Mouse (Mus musculus) MN1 (cell line): ENCODE results near the gene Alx1.

Source experiments
- DNase-seq: peaks from one replicate; pipeline ENCODE4 v3.0.0-alpha.2; 2016; ENCODE audit warnings: low spot score

The Alx1 gene

DNA sequence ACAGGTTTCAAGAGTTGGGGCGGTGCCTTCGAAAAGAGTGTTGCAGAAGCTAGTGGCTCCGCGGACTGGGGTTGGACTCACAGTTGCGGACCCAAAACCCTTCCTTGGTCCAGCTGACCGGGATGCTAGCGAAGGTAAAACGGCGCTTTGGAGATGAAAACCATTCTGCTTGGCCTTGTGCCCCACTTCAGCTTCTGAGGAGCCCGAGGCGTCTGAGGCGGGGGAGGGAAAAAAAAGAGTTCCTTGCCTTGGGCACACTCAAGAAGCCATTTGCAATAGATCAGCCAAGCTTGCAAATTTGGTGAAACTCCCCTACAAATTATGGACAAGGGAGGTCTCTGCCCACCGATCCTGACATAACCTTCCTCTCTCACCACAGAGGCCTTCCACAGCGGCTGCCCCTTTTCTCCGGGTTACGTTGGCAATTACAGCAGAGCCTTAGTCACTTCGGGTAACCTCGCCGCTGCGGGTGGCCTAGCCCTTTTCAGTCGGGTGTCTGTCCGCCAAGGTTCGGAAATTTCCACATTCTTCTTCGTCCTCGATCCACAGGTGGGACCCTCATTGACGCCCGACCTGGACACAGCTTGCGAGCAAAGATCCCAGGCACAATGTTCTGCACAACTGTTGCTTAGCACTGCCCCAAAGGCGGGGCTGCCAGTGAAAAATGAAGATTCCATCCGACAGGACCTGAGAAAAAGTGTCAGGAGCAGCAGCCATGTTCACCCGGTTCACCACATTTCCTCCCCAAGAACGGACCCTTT is at the start of gene Alx1:
Alx1 (minus strand) TSS at position 486 of the 761 bp plus-strand sequence.
- no peak for DNase-seq

DNA sequence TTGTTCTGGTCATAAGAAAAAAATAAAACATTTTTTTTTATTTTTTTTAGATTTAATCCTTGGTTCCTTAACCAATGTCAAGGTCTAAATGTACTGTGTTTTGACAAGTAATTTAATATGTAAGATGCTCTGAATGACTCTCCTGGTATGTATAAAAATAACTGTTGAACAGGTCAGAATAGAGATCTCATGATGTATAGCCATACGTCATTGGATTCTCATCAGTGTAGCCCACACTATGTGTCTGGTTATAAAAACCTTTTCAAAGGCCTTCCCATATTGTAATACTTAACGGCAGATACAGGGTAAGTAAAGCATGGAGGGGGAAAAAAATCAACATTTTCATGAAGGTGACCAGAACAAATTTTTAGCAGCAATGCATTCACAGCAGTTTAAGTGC is 19.6 kb upstream of the Alx1 start:
- DNase-seq = no peak

DNA sequence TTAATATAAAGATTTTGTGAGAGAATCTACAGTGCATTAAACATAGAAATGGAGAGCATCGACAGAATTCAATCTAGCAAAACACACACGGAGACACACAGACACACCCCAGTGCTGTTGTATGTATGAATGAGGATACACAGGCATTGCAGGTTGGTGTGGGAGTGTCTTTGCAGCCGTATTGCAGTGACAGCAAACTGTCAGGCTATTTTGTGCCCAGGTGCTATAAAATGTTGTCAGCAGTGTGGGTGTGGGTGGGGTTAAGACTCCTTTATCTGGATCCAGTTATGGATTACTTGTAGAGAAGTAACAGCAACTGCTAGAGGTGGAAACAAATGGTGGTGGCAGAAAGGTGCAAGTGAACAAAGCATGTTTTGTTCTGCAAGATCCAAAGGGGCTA is 16.6 kb upstream of the Alx1 start:
- no peak for DNase-seq

- no peak for DNase-seq
These were observed 15.0 kb upstream of the Alx1 start for GRCm38 (mm10) chr10:103045019-103045418.

DNA sequence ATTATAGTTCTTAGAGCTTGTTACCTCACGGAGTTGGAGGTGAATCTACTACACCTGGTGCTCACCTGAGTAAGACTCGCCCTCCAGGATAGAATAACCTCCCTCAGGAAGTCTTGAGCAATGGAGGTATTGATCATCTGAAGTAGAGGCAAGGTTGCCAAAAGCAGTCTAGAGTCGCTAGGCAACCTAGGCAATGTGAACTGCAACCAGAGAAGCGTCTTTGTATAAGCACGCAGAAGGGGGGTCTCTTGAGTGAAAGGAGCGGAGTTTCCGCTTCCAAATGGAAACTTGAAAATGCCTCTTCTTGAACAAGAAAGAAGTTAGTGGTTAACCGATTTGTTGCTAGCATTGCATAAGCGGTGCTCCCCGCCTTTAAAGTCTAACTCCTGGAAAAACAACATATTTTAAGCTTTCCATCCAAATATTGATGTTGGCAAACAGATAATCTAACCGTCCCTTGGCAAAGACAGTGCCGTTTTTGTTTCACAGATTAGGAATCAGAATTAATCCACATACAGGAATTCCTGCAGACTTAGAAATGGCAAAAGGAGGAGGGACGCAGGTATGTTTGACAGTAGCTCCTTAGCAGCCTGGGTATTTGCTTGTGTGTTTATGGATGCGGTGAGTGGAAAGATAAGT is 5.1 kb upstream of the Alx1 start:
- DNase-seq = no peak

DNA sequence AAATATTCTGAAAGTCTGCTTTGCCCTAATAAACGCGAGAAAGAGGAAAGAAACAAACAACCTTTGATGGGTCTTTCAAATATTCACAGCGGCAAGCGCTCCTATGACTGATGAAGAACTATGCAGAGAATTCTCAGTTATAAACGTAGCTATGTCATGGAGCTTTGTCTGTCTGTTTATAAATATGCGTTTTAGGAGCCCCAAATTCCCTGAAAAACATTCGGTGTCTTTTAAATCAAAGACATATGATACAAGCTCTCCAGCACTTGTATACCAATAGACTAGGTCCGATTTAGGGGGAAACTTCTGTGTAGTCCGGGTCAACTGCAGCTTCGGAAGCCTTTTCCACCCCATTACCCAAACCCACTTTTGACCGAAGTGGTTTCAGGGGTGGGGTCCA is 916 bp upstream of the Alx1 start:
- no peak for DNase-seq

DNA sequence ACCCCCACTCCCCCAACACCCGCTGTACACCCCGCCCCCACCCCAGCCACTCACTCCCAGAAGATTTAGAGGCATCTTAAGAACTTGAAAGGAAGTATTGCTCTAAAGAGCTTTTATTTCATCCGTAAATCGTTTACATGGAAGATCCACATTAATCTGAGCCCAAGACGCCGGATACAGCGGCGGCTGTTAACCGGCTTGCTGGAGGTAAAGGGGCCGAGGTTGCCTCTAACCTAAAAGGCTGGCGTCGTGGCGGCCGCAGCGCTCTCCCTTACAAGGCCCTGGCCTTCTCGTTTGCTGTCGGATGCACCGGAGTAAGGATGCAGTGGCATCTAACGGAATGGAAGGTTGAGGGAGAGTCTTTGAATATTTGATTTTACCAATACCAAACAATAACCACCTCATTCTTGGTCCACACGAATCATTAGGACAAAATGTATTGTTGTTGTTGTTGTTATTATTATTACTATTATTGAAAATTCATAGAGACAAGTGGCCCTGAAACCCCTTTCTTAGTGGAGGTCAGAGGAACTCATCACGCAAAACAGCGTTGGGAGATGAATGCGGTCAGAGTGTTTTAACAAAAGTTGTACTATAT is 784 bp downstream of the Alx1 start:
- no peak for DNase-seq

GRCm38 (mm10) chr10:103028253-103029131 is 1.5 kb downstream of the Alx1 start:
- DNase-seq = no peak

DNA sequence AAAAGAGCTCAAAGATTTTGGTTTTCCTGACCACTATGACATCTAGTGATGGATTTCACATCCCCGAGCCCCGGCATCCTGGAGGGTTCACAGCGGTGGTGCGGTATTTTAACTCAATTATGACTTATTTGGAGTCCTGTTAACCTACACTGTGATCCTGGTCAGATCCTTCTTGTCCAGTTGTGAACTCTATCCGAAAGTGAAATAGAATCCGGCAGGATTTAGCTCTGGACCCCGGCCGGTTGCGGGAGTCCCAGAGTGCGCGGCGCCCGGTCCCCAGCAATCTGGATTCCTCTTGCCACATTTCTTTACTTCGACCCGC is 2.1 kb downstream of the Alx1 start:
- no peak for DNase-seq

- DNase-seq = no peak
These were observed 2.6 kb downstream of the Alx1 start for GRCm38 (mm10) chr10:103027226-103027930.

- DNase-seq = no peak
These were observed 3.3 kb downstream of the Alx1 start for GRCm38 (mm10) chr10:103026636-103027225.

- no peak for DNase-seq
These were observed 27.5 kb downstream of the Alx1 start for GRCm38 (mm10) chr10:103002556-103002955.

DNA sequence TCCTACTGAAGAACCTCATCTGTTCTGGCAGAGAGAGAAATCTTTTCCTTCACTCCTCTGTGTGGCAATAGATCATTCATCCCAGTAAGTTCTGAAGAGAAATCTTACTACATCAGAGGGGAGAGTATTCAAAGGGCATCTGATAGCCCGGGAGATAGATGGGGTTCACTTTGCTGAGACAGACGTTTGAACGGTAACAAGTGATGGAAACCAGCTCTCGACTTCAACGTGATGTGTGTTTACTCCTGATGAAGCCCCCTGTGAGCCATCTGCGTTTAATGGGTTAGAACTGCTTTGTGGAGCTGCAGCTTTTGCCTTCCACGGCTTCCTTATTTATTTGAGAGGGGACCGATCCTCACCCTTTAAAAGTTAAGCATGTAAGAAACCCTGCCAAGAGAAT is 29.1 kb downstream of the Alx1 start:
- DNase-seq = no peak

DNA sequence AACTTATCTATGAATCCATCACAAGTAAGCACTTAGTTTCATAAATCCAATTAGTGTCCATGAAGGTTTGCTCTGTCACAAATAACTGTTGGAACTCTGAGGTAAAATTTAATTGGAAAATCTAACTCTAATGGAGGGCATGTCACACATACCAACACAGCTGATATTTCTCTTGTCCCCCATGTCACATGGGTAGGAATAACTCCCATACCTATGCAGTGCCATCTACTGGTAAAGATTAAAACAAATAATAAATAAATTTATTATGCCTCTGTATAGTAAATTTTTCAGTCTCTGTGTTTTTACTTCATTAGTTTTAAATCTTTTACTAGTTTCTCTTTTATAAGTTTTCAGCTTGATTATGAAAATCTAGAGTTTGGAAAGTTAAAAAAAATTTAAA is 30.4 kb downstream of the Alx1 start:
- no peak for DNase-seq

GRCm38 (mm10) chr10:102975106-102975505 is 54.9 kb downstream of the Alx1 start:
- DNase-seq = no peak

GRCm38 (mm10) chr10:102959602-102960001 is 70.4 kb downstream of the Alx1 start:
- no peak for DNase-seq
